Mouse (Mus musculus) MEL (cell line): Measurements from ENCODE around the gene Kcnc3. TPM values are rescaled to one million over a fixed set of nuclear protein-coding genes. Genes with fewer than 3 reads are reported as not detected.

ENCODE experiments used
- DNase-seq: peaks from one replicate; pipeline ENCODE4 v3.0.0; 2011; ENCODE audit warnings: low read depth, low spot score
- H3K27ac ChIP-seq: 2 replicates; pipeline ENCODE4 v1.5.1; 2012; ENCODE audit warnings: low read depth, mild to moderate bottlenecking, control low read depth, low read length, moderate library complexity; ENCODE audit not compliant: control insufficient read depth
- H3K27me3 ChIP-seq, 2 experiments: fragments of 150-350 bp in 1 of 2; sonication (generic) in 1 of 2; 2 replicates each; pipeline ENCODE4 v1.6.1; 2012; ENCODE audit warnings: low read length in 2 of 2, mild to moderate bottlenecking in 2 of 2, improper control_type of control experiment in 1 of 2, moderate library complexity in 1 of 2; ENCODE audit not compliant: insufficient read depth in 2 of 2, control insufficient read depth in 1 of 2
- H3K36me3 ChIP-seq, 2 experiments: 2 replicates each; pipeline ENCODE4 v1.6.1; 2012 to 2014; ENCODE audit warnings: low read length in 2 of 2, improper control_type of control experiment in 1 of 2, inconsistent platforms in 1 of 2, mild to moderate bottlenecking in 1 of 2; ENCODE audit not compliant: insufficient read depth in 2 of 2, control insufficient read depth in 1 of 2
- H3K4me1 ChIP-seq, 2 experiments: fragments of 150-350 bp in 1 of 2; sonication (generic) in 1 of 2; 2 replicates each; pipeline ENCODE4 v1.6.1; 2012; ENCODE audit warnings: low read length in 2 of 2, improper control_type of control experiment in 1 of 2, mild to moderate bottlenecking in 1 of 2; ENCODE audit not compliant: insufficient read depth in 2 of 2, control insufficient read depth in 1 of 2
- H3K4me3 ChIP-seq, 2 experiments: fragments of 150-350 bp in 1 of 2; sonication (generic) in 1 of 2; 2 replicates each; pipeline ENCODE4 v1.5.1; 2012; ENCODE audit warnings: low read depth in 2 of 2, low read length in 2 of 2, mild to moderate bottlenecking in 2 of 2, moderate library complexity in 2 of 2, control low read depth in 1 of 2, improper control_type of control experiment in 1 of 2; ENCODE audit not compliant: control insufficient read depth in 1 of 2, insufficient read depth in 1 of 2
- H3K79me2 ChIP-seq: 2 replicates; pipeline ENCODE4 v1.6.1; 2012; ENCODE audit warnings: mild to moderate bottlenecking, low read length, moderate library complexity; ENCODE audit not compliant: control insufficient read depth, poor library complexity, insufficient read depth
- H3K9ac ChIP-seq: 2 replicates; pipeline ENCODE4 v1.6.1; 2012; ENCODE audit warnings: low read depth, mild to moderate bottlenecking, control low read depth, low read length, moderate library complexity; ENCODE audit not compliant: control insufficient read depth, poor library complexity, severe bottlenecking
- H3K9me3 ChIP-seq: fragments of 150-350 bp; sonication (generic); replicated peaks from 2 replicates; pipeline ENCODE4 v1.6.1; 2012; ENCODE audit warnings: mild to moderate bottlenecking, low read length, improper control_type of control experiment, moderate library complexity; ENCODE audit not compliant: insufficient read depth
- BHLHE40 ChIP-seq: IDR thresholded peaks from 2 replicates; pipeline ENCODE4 v1.6.1; 2012; ENCODE audit warnings: low read depth, mild to moderate bottlenecking, inconsistent platforms, low read length, improper control_type of control experiment, borderline replicate concordance
- CHD1 ChIP-seq: IDR thresholded peaks from 2 replicates; pipeline ENCODE4 v1.6.1; 2012; ENCODE audit warnings: low read depth, mild to moderate bottlenecking, inconsistent platforms, low read length, improper control_type of control experiment
- CHD2 ChIP-seq: IDR thresholded peaks from 2 replicates; pipeline ENCODE4 v1.6.1; 2011; ENCODE audit warnings: low read length, improper control_type of control experiment
- ELF1 ChIP-seq: IDR thresholded peaks from 2 replicates; pipeline ENCODE4 v1.6.1; 2014; ENCODE audit warnings: low read depth, mild to moderate bottlenecking, inconsistent platforms, low read length, improper control_type of control experiment, moderate library complexity
- EP300 ChIP-seq, 2 experiments: IDR thresholded peaks; 2 replicates each; pipeline ENCODE4 v1.6.1; 2011; ENCODE audit warnings: improper control_type of control experiment in 2 of 2, low read length in 2 of 2, low read depth in 1 of 2, mild to moderate bottlenecking in 1 of 2
- GABPA ChIP-seq: IDR thresholded peaks from 2 replicates; pipeline ENCODE4 v1.6.1; 2012; ENCODE audit warnings: low read depth, mild to moderate bottlenecking, inconsistent platforms, low read length, improper control_type of control experiment, moderate library complexity
- GATA1 ChIP-seq: IDR thresholded peaks from 2 replicates; pipeline ENCODE4 v1.6.1; 2011; ENCODE audit warnings: low read depth, low read length, improper control_type of control experiment
- JUND ChIP-seq: IDR thresholded peaks from 2 replicates; pipeline ENCODE4 v1.6.1; 2011; ENCODE audit warnings: low read depth, mild to moderate bottlenecking, improper control_type of control experiment, low read length
- MAZ ChIP-seq: IDR thresholded peaks from 2 replicates; pipeline ENCODE4 v1.6.1; 2012; ENCODE audit warnings: low read depth, mild to moderate bottlenecking, inconsistent platforms, low read length, improper control_type of control experiment
- MEF2A ChIP-seq: IDR thresholded peaks from 2 replicates; pipeline ENCODE4 v1.6.1; 2014; ENCODE audit warnings: low read depth, mild to moderate bottlenecking, inconsistent platforms, low read length, improper control_type of control experiment; ENCODE audit not compliant: poor library complexity, insufficient replicate concordance, severe bottlenecking; ENCODE audit errors: extremely low read depth
- POLR2A ChIP-seq, 2 experiments: IDR thresholded peaks; 2 replicates each; pipeline ENCODE4 v1.6.1; 2011 to 2012; ENCODE audit warnings: low read length in 2 of 2, mild to moderate bottlenecking in 2 of 2, control low read depth in 1 of 2, improper control_type of control experiment in 1 of 2, low read depth in 1 of 2, moderate library complexity in 1 of 2; ENCODE audit not compliant: control insufficient read depth in 1 of 2, insufficient read depth in 1 of 2, poor library complexity in 1 of 2
- POLR2AphosphoS5 ChIP-seq: IDR thresholded peaks from 2 replicates; pipeline ENCODE4 v1.6.1; 2012; ENCODE audit warnings: low read depth, borderline replicate concordance, mild to moderate bottlenecking, inconsistent platforms, low read length, moderate library complexity, mixed read lengths
- SIN3A ChIP-seq: IDR thresholded peaks from 2 replicates; pipeline ENCODE4 v1.6.1; 2012; ENCODE audit warnings: low read length, improper control_type of control experiment, inconsistent platforms
- SMC3 ChIP-seq: IDR thresholded peaks from 2 replicates; pipeline ENCODE4 v1.6.1; 2011; ENCODE audit warnings: low read depth, low read length, improper control_type of control experiment
- TAL1 ChIP-seq: IDR thresholded peaks from 2 replicates; pipeline ENCODE4 v1.6.1; 2012; ENCODE audit warnings: mild to moderate bottlenecking, inconsistent platforms, low read length, moderate library complexity, mixed read lengths
- UBTF ChIP-seq: IDR thresholded peaks from 2 replicates; pipeline ENCODE4 v1.6.1; 2012; ENCODE audit warnings: low read depth, mild to moderate bottlenecking, inconsistent platforms, low read length, improper control_type of control experiment, moderate library complexity, borderline replicate concordance; ENCODE audit not compliant: insufficient read depth
- USF2 ChIP-seq, 2 experiments: IDR thresholded peaks; 2 replicates each; pipeline ENCODE4 v1.6.1; 2011 to 2012; ENCODE audit warnings: improper control_type of control experiment in 2 of 2, low read length in 2 of 2, borderline replicate concordance in 1 of 2, inconsistent platforms in 1 of 2, low read depth in 1 of 2, mild to moderate bottlenecking in 1 of 2; ENCODE audit not compliant: insufficient read depth in 1 of 2
- ZKSCAN1 ChIP-seq: IDR thresholded peaks from 2 replicates; pipeline ENCODE4 v1.6.1; 2012; ENCODE audit warnings: low read depth, mild to moderate bottlenecking, inconsistent platforms, low read length, improper control_type of control experiment, moderate library complexity
- ZMIZ1 ChIP-seq: IDR thresholded peaks from 2 replicates; pipeline ENCODE4 v1.6.1; 2012; ENCODE audit warnings: low read depth, mild to moderate bottlenecking, inconsistent platforms, low read length, improper control_type of control experiment, moderate library complexity
- ZNF384 ChIP-seq: IDR thresholded peaks from 2 replicates; pipeline ENCODE4 v1.6.1; 2012; ENCODE audit warnings: low read depth, mild to moderate bottlenecking, inconsistent platforms, low read length, improper control_type of control experiment
- polyA plus RNA-seq, 2 experiments: library from polyadenylated mRNA; stranded (reverse) in 1 of 2; unstranded in 1 of 2; fragments of >175 nt in 1 of 2; fragments of >200 nt in 1 of 2; gene quantifications; 2 replicates each; pipeline versions ENCODE4 v1.2.1 to v1.2.4; 2012; ENCODE audit warnings: low replicate concordance in 2 of 2, low read depth in 1 of 2; ENCODE audit not compliant: insufficient read length in 2 of 2, insufficient read depth in 1 of 2, missing spikeins in 1 of 2
- total RNA-seq: library from RNA; depleted of rRNA; stranded (reverse); fragments of 300-350 nt; gene quantifications from 2 replicates; pipeline ENCODE4 v1.2.3, GENCODE M21; 2012

The Kcnc3 gene
- total and polyA plus RNA-seq, 3 experiments = not detected

GRCm38 (mm10) chr7:44543071-44543470 is 47.4 kb upstream of the Kcnc3 start:
- TF ChIP-seq MEF2A (no peak), JUND (no peak), USF2 (IDR thresholded peaks at IDR 0.05; ENCODE audit: borderline replicate concordance in 1 of 2, insufficient read depth in 1 of 2, low read depth in 1 of 2, low read length in 2 of 2) (no peak), GABPA (no peak), UBTF (no peak)
- TF ChIP-seq, all 39 proteins: peak for 0
- Histone ChIP-seq H3K4me1 (peaks cover 0 to 10% of the 10 kb centered on the region in 2 experiments; a peak in 3 of 4 replicates), H3K27ac (no peak overlapping the region), H3K36me3 (no peaks in the 10 kb centered on the region; a peak in 2 of 4 replicates), H3K9me3 (no peaks in the 10 kb centered on the region), H3K4me3 (no peak overlapping the region), H3K79me2 (peaks cover 20% of the 10 kb centered on the region), H3K9ac (no peak overlapping the region), H3K27me3 (no peaks in the 10 kb centered on the region)
- DNase-seq = no peak

GRCm38 (mm10) chr7:44546274-44546673 is 44.2 kb upstream of the Kcnc3 start:
- Histone ChIP-seq H3K9me3 (no peaks in the 10 kb centered on the region), H3K27me3 (no peaks in the 10 kb centered on the region), H3K9ac (no peak overlapping the region), H3K27ac (no peak overlapping the region), H3K4me1 (peaks cover 0 to 11% of the 10 kb centered on the region in 2 experiments; a peak in 3 of 4 replicates), H3K4me3 (no peak overlapping the region), H3K79me2 (peaks cover 25% of the 10 kb centered on the region), H3K36me3 (no peaks in the 10 kb centered on the region; a peak in 2 of 4 replicates)
- no peak for DNase-seq
- TF ChIP-seq TAL1 (no peak), SMC3 (no peak), ELF1 (no peak), ZMIZ1 (no peak), CHD2 (no peak), SIN3A (no peak), ZKSCAN1 (no peak), EP300 (IDR thresholded peaks at IDR 0.05; ENCODE audit: low read depth in 1 of 2, low read length in 2 of 2) (no peak), BHLHE40 (no peak), POLR2A (IDR thresholded peaks at IDR 0.05; ENCODE audit: control insufficient read depth in 1 of 2, insufficient read depth in 1 of 2, low read depth in 1 of 2, low read length in 2 of 2, poor library complexity in 1 of 2) (no peak), CHD1 (no peak), UBTF (no peak), GATA1 (no peak), MAZ (no peak), ZNF384 (no peak), POLR2AphosphoS5 (no peak)
- TF ChIP-seq, all 39 proteins: peak for 0
